Mouse (Mus musculus) kidney, postnatal 25 days (tissue): ENCODE data around the gene Plk5.

Experiments used
- DNase-seq, 2 experiments: peaks; one replicate each; pipeline ENCODE4 v3.0.0; 2021; ENCODE audit warnings: mixed read lengths in 2 of 2

Gene Plk5

GRCm38 (mm10) chr10:80389185-80389708, 33.0 kb downstream of the Plk5 start:
- DNase-seq, result peak in 1 of 2 experiments; percentile 33

- peak; percentile 50 to 75 for DNase-seq
Measured at GRCm38 (mm10) chr10:80390697-80391096, 34.4 kb downstream of the Plk5 start.

DNA sequence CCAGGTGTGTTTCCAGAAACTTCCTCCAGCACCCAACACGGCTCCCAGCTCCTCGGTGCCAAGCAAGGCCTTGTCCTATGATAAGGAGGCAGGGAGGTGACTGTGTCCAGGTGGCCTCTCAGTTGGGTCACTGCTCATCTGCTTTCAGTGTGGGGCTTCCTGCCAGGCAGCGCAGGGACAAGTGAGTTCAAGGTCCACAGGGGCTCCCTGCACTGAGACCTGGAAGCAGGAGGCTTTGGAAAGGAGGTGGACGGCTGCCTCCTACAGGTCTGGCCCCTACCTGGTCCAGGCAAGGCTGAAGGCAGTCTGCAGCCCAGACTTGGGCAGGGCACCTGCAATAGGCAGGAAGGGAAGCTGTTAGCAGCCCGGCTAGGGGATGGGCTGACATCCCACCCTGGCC, 36.4 kb downstream of the Plk5 start:
- peak; percentile 64 to 88 for DNase-seq

- DNase-seq, result no peak
Measured at GRCm38 (mm10) chr10:80395025-80395627, 38.9 kb downstream of the Plk5 start.

DNA sequence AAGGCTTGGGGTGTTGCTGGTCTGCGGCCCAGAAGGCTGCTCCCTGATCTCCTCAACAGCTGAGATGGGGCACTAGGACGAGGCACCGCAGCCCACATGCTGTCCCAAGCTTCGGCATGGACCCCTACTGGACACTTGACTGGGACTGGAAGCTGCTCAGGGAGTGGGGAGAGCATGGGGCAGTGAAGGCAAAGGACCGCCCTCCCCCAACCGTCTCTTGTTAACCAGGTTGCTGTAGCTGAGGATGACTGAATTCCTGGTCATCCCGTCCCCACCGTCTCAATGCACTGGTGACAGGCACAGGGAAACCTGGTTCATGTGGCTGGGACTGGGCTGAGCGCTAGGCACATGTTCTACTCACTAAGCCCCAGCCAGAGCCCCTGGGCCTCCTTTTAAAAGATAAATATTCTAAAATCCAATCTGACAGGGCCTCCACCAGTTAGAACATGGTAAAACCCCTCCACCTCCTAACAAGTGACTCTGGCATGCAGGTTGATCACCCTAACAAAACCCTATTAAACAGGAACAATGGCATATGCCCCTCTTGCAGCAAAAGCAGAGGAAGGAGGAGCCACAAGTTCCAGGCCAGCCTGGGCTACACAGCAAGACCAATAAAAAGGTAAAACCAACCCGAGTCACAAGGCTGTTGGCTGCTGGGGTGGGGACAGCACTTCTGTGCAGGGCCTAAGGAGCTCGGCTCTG, 40.7 kb downstream of the Plk5 start:
- no peak for DNase-seq

DNA sequence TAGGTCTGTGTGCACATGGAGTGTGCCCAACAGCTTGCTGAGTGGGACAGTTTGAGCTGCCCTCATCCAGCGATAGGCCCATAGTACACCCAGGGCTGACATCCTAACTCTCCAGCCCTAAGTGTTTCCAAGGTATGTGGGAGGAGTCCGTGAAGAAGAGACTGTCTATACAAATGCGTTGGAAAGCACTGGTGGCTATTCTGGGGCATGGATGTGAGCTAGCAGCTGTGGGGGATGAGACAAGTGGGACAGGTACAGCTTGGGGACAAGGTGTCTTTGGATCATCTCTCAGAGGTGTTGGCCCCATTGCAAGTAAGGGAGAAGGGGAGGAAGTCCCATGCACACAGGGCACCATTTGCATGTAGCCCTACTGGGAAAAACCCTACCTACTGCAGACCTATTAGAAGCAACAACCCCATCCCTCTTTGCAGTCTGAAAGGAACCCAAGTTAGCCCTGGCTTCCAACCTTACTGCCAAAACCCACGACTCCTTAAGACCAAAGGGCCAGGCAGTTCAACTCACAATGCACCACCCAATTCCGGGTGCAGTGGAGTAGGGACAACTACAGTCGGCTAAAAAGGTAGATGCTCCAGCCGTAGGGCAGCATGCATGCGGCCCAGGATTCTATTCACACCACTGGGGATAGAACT, 41.4 kb downstream of the Plk5 start:
- no peak for DNase-seq

- DNase-seq, result no peak
Measured at GRCm38 (mm10) chr10:80398174-80398535, 41.9 kb downstream of the Plk5 start.

DNA sequence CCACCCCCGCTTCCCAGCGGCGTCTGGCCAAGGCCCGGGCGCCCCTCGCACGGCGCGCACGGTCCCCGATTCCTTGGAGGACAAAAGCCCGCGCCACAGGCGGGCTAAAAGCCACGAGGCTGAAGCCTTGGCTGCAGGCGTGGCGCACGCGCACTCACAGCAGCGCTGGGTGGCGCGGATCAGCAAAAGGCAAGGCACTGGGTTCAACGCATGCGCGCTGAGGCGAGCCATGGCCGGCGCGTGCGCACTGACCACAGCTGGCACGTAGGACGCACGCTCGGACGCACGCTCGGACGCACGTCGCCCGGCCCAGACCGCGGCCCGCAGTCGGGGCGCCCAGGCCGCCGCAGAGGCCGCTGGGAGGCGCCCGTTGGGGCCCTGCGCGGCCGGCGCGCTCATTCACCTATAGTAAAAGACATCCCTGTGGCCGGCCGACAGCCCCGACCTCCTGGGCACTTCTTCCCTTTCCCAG, 42.5 kb downstream of the Plk5 start:
- peak; percentile 97 to 99 for DNase-seq

DNA sequence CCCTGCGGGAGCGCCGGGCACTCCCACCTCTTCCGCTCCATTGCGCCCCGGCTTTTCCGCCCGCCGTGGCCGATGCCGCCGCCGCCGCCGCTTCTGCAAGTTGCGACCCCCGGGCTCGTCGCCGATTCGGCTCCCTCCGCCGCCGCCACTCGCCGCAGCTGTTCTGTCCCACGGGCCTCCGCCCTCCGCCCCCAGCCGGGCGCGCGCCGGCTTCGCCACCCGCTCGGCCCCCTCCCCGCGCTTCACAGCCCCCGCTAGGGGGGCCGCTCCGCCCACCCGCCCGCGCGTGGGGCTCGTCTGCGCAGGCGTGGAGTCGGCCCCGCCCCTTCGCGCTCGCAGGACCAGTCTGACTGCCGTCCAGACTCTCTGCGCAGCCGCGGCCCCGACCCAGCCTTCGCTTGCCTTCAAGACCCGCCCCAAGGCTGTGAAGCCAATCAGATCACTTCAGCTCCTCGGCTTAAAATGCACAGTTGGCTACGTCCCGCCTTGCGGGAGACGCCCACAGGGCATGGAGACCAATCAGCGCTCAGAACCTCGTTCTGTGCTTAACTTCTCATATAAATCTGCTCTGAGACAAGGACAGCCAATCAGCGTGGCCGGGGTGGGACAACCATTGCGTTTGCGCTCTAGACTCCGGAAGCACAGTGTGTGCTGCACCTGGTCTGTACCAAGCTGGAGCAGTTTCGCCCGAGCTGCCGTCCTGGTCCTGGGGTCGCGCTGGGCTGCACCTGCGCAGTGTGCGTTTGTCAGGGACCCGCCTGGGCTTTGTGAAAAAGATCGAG, 43.1 kb downstream of the Plk5 start, which contains the start of gene Mbd3:
Mbd3 (minus strand) TSS at position 360 of the 782 bp plus-strand sequence.
- DNase-seq, result peak; percentile 100

- DNase-seq, result no peak
Measured at GRCm38 (mm10) chr10:80399973-80400703, 43.9 kb downstream of the Plk5 start.

DNA sequence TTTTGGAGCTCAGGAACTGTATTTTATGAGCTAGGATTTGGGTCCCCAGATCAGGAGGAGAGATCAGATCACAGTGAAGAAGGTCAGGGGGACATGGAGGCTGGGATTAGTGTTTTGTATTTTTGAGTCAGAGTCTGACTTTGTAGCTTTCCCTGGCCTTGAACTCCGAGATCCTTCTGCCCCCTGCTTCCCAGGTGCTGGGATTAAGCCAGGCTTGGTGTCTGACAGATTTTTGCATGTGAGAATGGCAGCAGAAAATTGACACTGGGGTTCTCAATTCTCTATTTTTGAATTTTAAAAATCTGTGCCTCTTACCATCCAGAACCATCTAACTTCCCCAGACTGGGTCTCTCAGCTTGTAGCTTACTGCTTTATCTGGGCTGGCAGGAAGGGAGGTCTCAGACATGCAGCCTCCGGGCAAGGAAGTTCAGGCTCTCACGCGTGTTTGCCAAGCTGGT, 44.5 kb downstream of the Plk5 start:
- DNase-seq, result no peak

DNA sequence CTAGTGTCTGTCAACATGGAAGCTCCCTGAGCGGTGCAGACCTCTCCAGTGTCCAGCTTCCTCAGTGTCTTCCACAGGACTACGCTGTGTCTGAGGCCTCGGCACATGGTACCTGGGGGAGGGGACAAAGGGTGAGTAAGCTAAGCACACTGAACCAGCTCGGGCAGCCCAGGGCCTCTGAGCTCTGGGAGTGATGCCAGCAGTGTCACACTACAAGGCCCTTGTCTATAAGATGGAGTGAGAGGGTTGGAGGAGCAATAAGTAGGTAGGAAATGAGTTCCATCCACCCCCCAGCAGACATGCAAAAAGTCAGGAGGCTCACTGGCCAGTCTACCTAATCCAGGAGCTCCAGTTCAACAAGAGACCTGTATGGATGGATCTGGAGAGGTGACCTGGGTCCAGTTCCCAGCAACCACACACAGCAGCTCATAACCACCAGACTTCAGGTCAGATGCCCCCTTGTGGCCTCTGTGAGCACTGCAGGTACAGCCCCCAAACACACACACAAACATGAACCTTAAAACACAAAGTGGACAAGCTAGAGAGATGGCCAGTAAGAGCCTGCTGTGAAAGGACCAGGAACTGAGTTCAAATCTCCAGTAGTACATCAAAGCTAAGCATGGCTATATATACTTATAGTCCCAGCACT, 46.9 kb downstream of the Plk5 start:
- peak; percentile 57 to 78 for DNase-seq

DNA sequence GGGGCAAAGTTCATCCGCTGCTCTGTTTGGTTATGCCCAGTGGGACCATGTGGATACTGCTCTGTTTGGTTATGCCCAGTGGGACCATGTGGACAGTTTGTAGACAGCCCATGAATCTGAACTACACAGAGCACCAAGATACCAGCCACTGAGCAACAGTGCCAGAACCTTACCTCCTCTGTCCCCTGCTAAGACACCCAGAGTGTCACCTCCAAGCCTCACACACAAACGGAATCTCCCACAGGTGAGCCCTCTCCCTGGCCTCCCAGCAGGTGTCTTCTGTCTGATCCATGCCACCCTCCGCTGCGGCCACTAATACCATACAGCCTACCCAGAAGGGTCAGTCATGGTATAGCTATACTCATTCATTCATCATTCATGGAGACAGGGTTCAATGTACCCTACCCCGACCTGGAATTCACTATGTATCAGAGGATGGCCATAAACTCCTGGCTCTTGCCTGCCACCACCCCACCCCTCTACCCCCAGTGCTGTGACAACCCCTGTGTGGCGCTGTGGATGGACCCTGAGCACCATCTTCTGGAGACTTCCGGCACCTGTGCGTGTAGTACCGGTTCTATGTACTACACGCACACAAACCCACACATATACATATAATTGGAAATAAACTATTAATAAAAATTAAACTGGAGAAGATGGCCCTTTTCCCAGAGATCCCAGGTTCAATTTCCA, 49.4 kb downstream of the Plk5 start:
- DNase-seq, result no peak

DNA sequence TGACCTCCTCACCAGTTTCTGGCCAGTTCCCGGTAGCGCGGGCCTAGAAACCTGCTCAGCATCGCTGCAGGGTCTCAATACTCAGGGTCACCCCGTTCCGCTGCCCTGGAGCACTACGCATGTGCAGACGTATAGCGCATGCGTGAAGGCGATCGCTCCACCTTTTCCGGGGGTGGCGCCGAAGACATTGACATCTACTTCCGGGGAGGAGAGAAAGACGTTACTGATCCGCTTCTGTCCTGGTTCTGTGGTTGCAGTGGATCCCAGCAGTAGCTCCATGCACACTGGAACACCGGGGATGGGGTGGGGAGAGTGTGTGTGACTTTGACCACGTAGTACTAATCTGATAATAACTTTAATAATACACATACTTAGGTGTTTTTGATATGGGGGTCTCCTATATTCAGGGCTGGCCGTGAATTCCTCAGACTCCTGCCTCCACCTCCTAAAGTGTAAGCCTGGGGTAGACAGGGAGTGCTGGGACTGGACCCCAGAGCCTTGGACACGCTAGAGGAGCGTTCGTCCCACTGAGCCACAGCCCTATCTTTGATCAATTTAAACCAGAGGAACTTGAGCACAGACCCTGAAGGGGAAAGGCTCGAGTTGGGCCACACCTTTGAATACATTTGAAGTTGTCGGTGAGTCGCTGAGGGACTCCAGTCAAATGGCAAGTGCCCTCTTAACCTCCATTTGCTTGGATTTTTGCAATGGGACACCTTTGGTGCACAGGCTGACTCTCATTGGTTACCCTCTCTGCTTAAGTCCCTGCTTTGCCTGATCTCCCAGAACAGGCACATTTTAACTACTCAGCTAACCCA, 50.6 kb downstream of the Plk5 start, which contains the start of gene Uqcr11:
Uqcr11 (minus strand) TSS at position 147 of the 818 bp plus-strand sequence.
- peak; percentile 93 to 96 for DNase-seq

DNA sequence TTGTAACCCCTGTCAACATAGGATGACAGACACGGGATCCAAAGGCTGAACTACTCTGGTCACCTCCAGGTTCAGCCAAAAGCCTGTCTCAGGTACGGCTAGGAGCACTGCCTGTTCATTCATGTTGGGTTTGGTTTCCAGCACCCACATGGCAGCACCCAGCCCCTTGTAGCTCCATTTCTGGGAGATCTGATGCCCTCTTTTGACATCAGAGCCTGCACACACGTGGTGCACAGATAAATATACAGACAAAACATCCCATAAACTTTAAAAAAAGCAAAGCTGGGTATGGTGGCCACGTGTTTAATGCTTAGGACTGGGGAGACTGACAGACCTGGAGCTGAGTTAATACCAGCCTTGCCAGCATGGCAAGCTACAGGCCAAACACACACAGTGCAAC, 51.7 kb downstream of the Plk5 start:
- no peak for DNase-seq

GRCm38 (mm10) chr10:80412656-80413541, 56.6 kb downstream of the Plk5 start:
- DNase-seq, result no peak
